Mouse (Mus musculus): ENCODE measurements around the gene Itm2b. TPM values are rescaled to one million over a fixed set of nuclear protein-coding genes. Genes with fewer than 3 reads are reported as not detected.

Gene Itm2b
- total and polyA plus RNA-seq, 2 experiments from 2014 or later, result 332 to 892 TPM

GRCm38 (mm10) chr14:73334926-73335805 lies 49.9 kb downstream of the Itm2b start:
- WGBS, result 54% methylated on average over 22 of the region's 22 CpGs
- no peak overlapping the region for H3K4me3 ChIP-seq (ENCODE audit: low read depth, low read length)
- no peaks in the 10 kb centered on the region for H3K4me1 ChIP-seq (ENCODE audit: insufficient read depth)
- H3K36me3 ChIP-seq (ENCODE audit: insufficient read depth), result no peaks in the 10 kb centered on the region
- no peaks in the 10 kb centered on the region for H3K27me3 ChIP-seq (ENCODE audit: insufficient read depth, low read length)
- no peaks in the 10 kb centered on the region for H3K9me3 ChIP-seq (ENCODE audit: low read length)
- no peak overlapping the region for H3K9ac ChIP-seq
- peak overlapping the region; percentile 20 for H3K4me2 ChIP-seq (ENCODE audit: low read depth)
- ATAC-seq, result peak; percentile 48
- no peak overlapping the region for H3K27ac ChIP-seq (ENCODE audit: low read depth, low read length)
- peak; percentile 6 for DNase-seq
- TF ChIP-seq CTCF (IDR thresholded peaks at IDR 0.05; ENCODE audit: low read depth), result no peak

- no peak overlapping the region for H3K4me3 ChIP-seq (ENCODE audit: low read depth, low read length)
- WGBS, result 96% methylated on average over 3 of the region's 3 CpGs
- H3K4me1 ChIP-seq (ENCODE audit: insufficient read depth), result no peaks in the 10 kb centered on the region
- no peak for TF ChIP-seq CTCF (IDR thresholded peaks at IDR 0.05; ENCODE audit: low read depth)
- ATAC-seq, result no peak
- H3K27me3 ChIP-seq (ENCODE audit: insufficient read depth, low read length), result no peaks in the 10 kb centered on the region
- H3K9me3 ChIP-seq (ENCODE audit: low read length), result no peaks in the 10 kb centered on the region
- H3K27ac ChIP-seq (ENCODE audit: low read depth, low read length), result no peak overlapping the region
- no peaks in the 10 kb centered on the region for H3K36me3 ChIP-seq (ENCODE audit: insufficient read depth)
- no peak overlapping the region for H3K4me2 ChIP-seq (ENCODE audit: low read depth)
- DNase-seq, result no peak
- H3K9ac ChIP-seq, result no peak overlapping the region
Measured at GRCm38 (mm10) chr14:73333880-73334279, 51.2 kb downstream of the Itm2b start.

- H3K4me1 ChIP-seq (ENCODE audit: insufficient read depth), result 0 out of 2 replicates have a peak, but pooled peaks cover 7% of the 10 kb centered on the region
- H3K4me3 ChIP-seq (ENCODE audit: low read depth, low read length), result no peak overlapping the region
- no peak for TF ChIP-seq CTCF (IDR thresholded peaks at IDR 0.05; ENCODE audit: low read depth)
- ATAC-seq, result no peak
- no peak overlapping the region for H3K9ac ChIP-seq
- DNase-seq, result no peak
- H3K9me3 ChIP-seq (ENCODE audit: low read length), result no peaks in the 10 kb centered on the region
- no peak overlapping the region for H3K27ac ChIP-seq (ENCODE audit: low read depth, low read length)
- H3K4me2 ChIP-seq (ENCODE audit: low read depth), result no peak overlapping the region
- WGBS, result 93% methylated on average over 4 of the region's 4 CpGs
- H3K36me3 ChIP-seq (ENCODE audit: insufficient read depth), result no peaks in the 10 kb centered on the region
- H3K27me3 ChIP-seq (ENCODE audit: insufficient read depth, low read length), result no peaks in the 10 kb centered on the region
Measured at GRCm38 (mm10) chr14:73331386-73331785, 53.7 kb downstream of the Itm2b start.

GRCm38 (mm10) chr14:73329871-73330270 lies 55.2 kb downstream of the Itm2b start:
- 88% methylated on average over 2 of the region's 2 CpGs for WGBS
- Histone ChIP-seq H3K36me3 (ENCODE audit: insufficient read depth) (no peaks in the 10 kb centered on the region), H3K9me3 (ENCODE audit: low read length) (no peaks in the 10 kb centered on the region), H3K4me2 (ENCODE audit: low read depth) (no peak overlapping the region), H3K4me3 (ENCODE audit: low read depth, low read length) (no peak overlapping the region), H3K9ac (no peak overlapping the region), H3K27ac (ENCODE audit: low read depth, low read length) (no peak overlapping the region), H3K27me3 (ENCODE audit: insufficient read depth, low read length) (no peaks in the 10 kb centered on the region), H3K4me1 (ENCODE audit: insufficient read depth) (0 out of 2 replicates have a peak, but pooled peaks cover 7% of the 10 kb centered on the region)
- no peak for TF ChIP-seq CTCF (IDR thresholded peaks at IDR 0.05; ENCODE audit: low read depth)
- ATAC-seq (no peak), DNase-seq (no peak)

- H3K4me3 ChIP-seq (ENCODE audit: low read depth, low read length), result peak overlapping the region; percentile 97
- no peaks in the 10 kb centered on the region for H3K27me3 ChIP-seq (ENCODE audit: insufficient read depth, low read length)
- 3% methylated on average over 8 of the region's 8 CpGs for WGBS
- H3K27ac ChIP-seq (ENCODE audit: low read depth, low read length), result peak overlapping the region; percentile 93
- H3K36me3 ChIP-seq (ENCODE audit: insufficient read depth), result no peaks in the 10 kb centered on the region
- H3K9ac ChIP-seq, result peak overlapping the region; percentile 85
- no peak for TF ChIP-seq CTCF (IDR thresholded peaks at IDR 0.05; ENCODE audit: low read depth)
- H3K9me3 ChIP-seq (ENCODE audit: low read length), result no peaks in the 10 kb centered on the region
- H3K4me2 ChIP-seq (ENCODE audit: low read depth), result peak overlapping the region; percentile 66
- peak; percentile 1; the same call in 1 of the 2 replicates for ATAC-seq
- 0 out of 2 replicates have a peak, but pooled peaks cover 13% of the 10 kb centered on the region for H3K4me1 ChIP-seq (ENCODE audit: insufficient read depth)
- DNase-seq, result no peak
Measured at GRCm38 (mm10) chr14:73326511-73326910, 58.6 kb downstream of the Itm2b start.

- no peak for TF ChIP-seq CTCF (IDR thresholded peaks at IDR 0.05; ENCODE audit: low read depth)
- WGBS, result 1% methylated on average over 81 of the region's 135 CpGs
- H3K4me2 ChIP-seq (ENCODE audit: low read depth), result peak within 1 kb of the TSS; percentile 66
- peak within 1 kb of the TSS; percentile 85 for H3K9ac ChIP-seq
- ATAC-seq (peak; percentile 86), DNase-seq (peak; percentile 89)
- H3K27ac ChIP-seq (ENCODE audit: low read depth, low read length), result peak within 1 kb of the TSS; percentile 93
- peak within 1 kb of the TSS; percentile 97 for H3K4me3 ChIP-seq (ENCODE audit: low read depth, low read length)
- no peaks in the 10 kb centered on the region for H3K36me3 ChIP-seq (ENCODE audit: insufficient read depth)
- no peaks in the 10 kb centered on the region for H3K27me3 ChIP-seq (ENCODE audit: insufficient read depth, low read length)
- H3K9me3 ChIP-seq (ENCODE audit: low read length), result no peaks in the 10 kb centered on the region
- 0 out of 2 replicates have a peak, but pooled peaks cover 13% of the 10 kb centered on the region for H3K4me1 ChIP-seq (ENCODE audit: insufficient read depth)
Measured at GRCm38 (mm10) chr14:73325456-73326381, 59.4 kb downstream of the Itm2b start, which contains the start of gene Rb1. TSS of gene Rb1 (minus strand) at chr14:73325822.

Data from forebrain, postnatal 0 days (tissue).